Mouse (Mus musculus): ENCODE results near the gene Usp20. TPM values are rescaled to one million over a fixed set of nuclear protein-coding genes. Genes with fewer than 3 reads are reported as not detected.

The Usp20 gene
- total RNA-seq (2023), result 15.5 TPM

GRCm38 (mm10) chr2:30981790-30982513 is at the start of gene Usp20, which contains the start of gene BC005624:
Gene Usp20 (plus strand): TSS chr2:30982279.
Gene BC005624 (minus strand): TSS chr2:30982201.

GRCm38 (mm10) chr2:30952824-30953490 is 29.1 kb upstream of the Usp20 start, which contains the start of gene Tor1b:
Gene Tor1b (plus strand): TSS chr2:30952959.

GRCm38 (mm10) chr2:30967352-30968327 is 14.4 kb upstream of the Usp20 start, which contains the start of gene Tor1a:
Gene Tor1a (minus strand): TSS chr2:30967933.

Other genes starting within 250 kb of the Usp20 start
- not detected for gene 1700001O22Rik, start 178.6 kb upstream of the Usp20 start, total RNA-seq (2023)
- 23.3 TPM for gene Ntmt1, start 174.5 kb upstream of the Usp20 start, total RNA-seq (2023)
- gene Asb6, start 151.9 kb upstream of the Usp20 start, total RNA-seq (2023), result 46.7 TPM
- not detected for gene Prrx2, start 147.3 kb upstream of the Usp20 start, total RNA-seq (2023)
- gene Ptges, start 52.4 kb upstream of the Usp20 start, total RNA-seq (2023), result not detected
- 52.3 TPM for gene Tor1b, start 29.3 kb upstream of the Usp20 start, total RNA-seq (2023)
- 40.9 TPM for gene Tor1a, start 14.3 kb upstream of the Usp20 start, total RNA-seq (2023)
- 89.7 TPM for gene BC005624, start 78 bp upstream of the Usp20 start, total RNA-seq (2023)
- 192 TPM for gene Fnbp1, start 159.7 kb downstream of the Usp20 start, total RNA-seq (2023)
- gene Gpr107, start 170.0 kb downstream of the Usp20 start, total RNA-seq (2023), result 57.2 TPM

Measured in CD4-positive naive resting alpha-beta T cell, adult 57 days (primary cell).